Mouse (Mus musculus): ENCODE results near the gene Asb15.

The Asb15 gene

GRCm38 (mm10) chr6:24564886-24565285, 36.9 kb downstream of the Asb15 start:
- no peak for DNase-seq (ENCODE audit: low spot score in 2 of 2)

GRCm38 (mm10) chr6:24568963-24569362, 41.0 kb downstream of the Asb15 start:
- no peak for DNase-seq (ENCODE audit: low spot score in 2 of 2)

- no peak for DNase-seq (ENCODE audit: low spot score in 2 of 2)
These were observed 41.8 kb downstream of the Asb15 start for GRCm38 (mm10) chr6:24569711-24570110.

- DNase-seq (ENCODE audit: low spot score in 2 of 2) = no peak
These were observed 42.3 kb downstream of the Asb15 start for GRCm38 (mm10) chr6:24570278-24570677.

- no peak for DNase-seq (ENCODE audit: low spot score in 2 of 2)
These were observed 43.2 kb downstream of the Asb15 start for GRCm38 (mm10) chr6:24571126-24571525.

- no peak for DNase-seq (ENCODE audit: low spot score in 2 of 2)
These were observed 44.5 kb downstream of the Asb15 start for GRCm38 (mm10) chr6:24572431-24572830.

GRCm38 (mm10) chr6:24573319-24573718, 45.4 kb downstream of the Asb15 start:
- DNase-seq (ENCODE audit: low spot score in 2 of 2) = no peak

GRCm38 (mm10) chr6:24583456-24583855, 55.5 kb downstream of the Asb15 start:
- no peak for DNase-seq (ENCODE audit: low spot score in 2 of 2)

- DNase-seq (ENCODE audit: low spot score in 2 of 2) = no peak
These were observed 57.7 kb downstream of the Asb15 start for GRCm38 (mm10) chr6:24585431-24586310.

GRCm38 (mm10) chr6:24586885-24587284, 58.9 kb downstream of the Asb15 start:
- DNase-seq (ENCODE audit: low spot score in 2 of 2) = no peak

GRCm38 (mm10) chr6:24590282-24590681, 62.3 kb downstream of the Asb15 start:
- no peak for DNase-seq (ENCODE audit: low spot score in 2 of 2)

- DNase-seq (ENCODE audit: low spot score in 2 of 2) = no peak
These were observed 63.7 kb downstream of the Asb15 start for GRCm38 (mm10) chr6:24591525-24592218.

GRCm38 (mm10) chr6:24597500-24597899, 69.6 kb downstream of the Asb15 start, which contains the start of gene Lmod2:
TSS of gene Lmod2 (plus strand) at chr6:24597762.
- no peak for DNase-seq (ENCODE audit: low spot score in 2 of 2)

- no peak for DNase-seq (ENCODE audit: low spot score in 2 of 2)
These were observed 71.2 kb downstream of the Asb15 start for GRCm38 (mm10) chr6:24599179-24599578.

- no peak for DNase-seq (ENCODE audit: low spot score in 2 of 2)
These were observed 71.7 kb downstream of the Asb15 start for GRCm38 (mm10) chr6:24599639-24600038.

- no peak for DNase-seq (ENCODE audit: low spot score in 2 of 2)
These were observed 72.2 kb downstream of the Asb15 start for GRCm38 (mm10) chr6:24600134-24600533.

- no peak for DNase-seq (ENCODE audit: low spot score in 2 of 2)
These were observed 72.8 kb downstream of the Asb15 start for GRCm38 (mm10) chr6:24600726-24601125.

GRCm38 (mm10) chr6:24601668-24602067, 73.7 kb downstream of the Asb15 start:
- DNase-seq (ENCODE audit: low spot score in 2 of 2) = no peak

GRCm38 (mm10) chr6:24602351-24602750, 74.4 kb downstream of the Asb15 start:
- DNase-seq (ENCODE audit: low spot score in 2 of 2) = no peak

- DNase-seq (ENCODE audit: low spot score in 2 of 2) = no peak
These were observed 75.0 kb downstream of the Asb15 start for GRCm38 (mm10) chr6:24602993-24603392.

GRCm38 (mm10) chr6:24604289-24604688, 76.3 kb downstream of the Asb15 start:
- no peak for DNase-seq (ENCODE audit: low spot score in 2 of 2)

- no peak for DNase-seq (ENCODE audit: low spot score in 2 of 2)
These were observed 77.7 kb downstream of the Asb15 start for GRCm38 (mm10) chr6:24605631-24606030.

- no peak for DNase-seq (ENCODE audit: low spot score in 2 of 2)
These were observed 78.6 kb downstream of the Asb15 start for GRCm38 (mm10) chr6:24606512-24606911.
